Mouse (Mus musculus) embryonic fibroblast, embryonic 13.5 days (primary cell): ENCODE data around the gene Nat8f5. TPM values are rescaled to one million over a fixed set of nuclear protein-coding genes. Genes with fewer than 3 reads are reported as not detected.
"Not testable (repeated sequence)": the region's sequence is repeated elsewhere in the genome, so short reads cannot be mapped to it uniquely, and the experiment has no call there.

Source experiments
- H3K27ac ChIP-seq: 2 replicates; pipeline ENCODE4 v1.5.1; 2012; ENCODE audit warnings: low read length, control low read depth, inconsistent platforms; ENCODE audit not compliant: insufficient read depth
- H3K4me1 ChIP-seq: 2 replicates; pipeline ENCODE4 v1.6.1; 2011; ENCODE audit warnings: low read length; ENCODE audit not compliant: control insufficient read depth, insufficient read depth
- H3K4me3 ChIP-seq: 2 replicates; pipeline ENCODE4 v1.5.1; 2011; ENCODE audit warnings: mild to moderate bottlenecking, control low read depth, low read length; ENCODE audit not compliant: insufficient read depth
- CTCF ChIP-seq: IDR thresholded peaks from 2 replicates; pipeline ENCODE4 v1.5.1; 2011; ENCODE audit warnings: mild to moderate bottlenecking, control low read depth, low read length, moderate library complexity, borderline replicate concordance; ENCODE audit not compliant: insufficient read depth
- POLR2A ChIP-seq: IDR thresholded peaks from 2 replicates; pipeline ENCODE4 v1.6.1; 2011; ENCODE audit warnings: low read depth, mild to moderate bottlenecking, control low read depth, low read length, moderate library complexity
- polyA plus RNA-seq: library from polyadenylated mRNA; stranded (reverse); fragments of >200 nt; gene quantifications from 2 replicates; pipeline ENCODE4 v1.2.4, GENCODE M21; 2011; ENCODE audit warnings: low read depth; ENCODE audit not compliant: missing spikeins, insufficient read length

Gene Nat8f5
- not detected in 2 replicates for polyA plus RNA-seq

- no peaks in the 10 kb centered on the region for H3K4me1 ChIP-seq
- TF ChIP-seq CTCF (no peak), POLR2A (no peak)
- H3K27ac ChIP-seq, result no peak within 1 kb of the TSS
- no peak within 1 kb of the TSS for H3K4me3 ChIP-seq
Measured at GRCm38 (mm10) chr6:85820837-85821236, at the start of gene Nat8f5, which contains the start of gene Nat8f6. Nat8f5 (minus strand) TSS chr6:85820972. Nat8f6 (minus strand) TSS chr6:85820954.

- H3K4me3 ChIP-seq, H3K27ac ChIP-seq, H3K4me1 ChIP-seq: not testable (repeated sequence)
Measured at GRCm38 (mm10) chr6:85869006-85869405, 48.2 kb upstream of the Nat8f5 start, which contains the start of gene Nat8f2. Nat8f2 (minus strand) TSS chr6:85869158.

- Histone ChIP-seq H3K27ac (no peak overlapping the region), H3K4me3 (no peak overlapping the region), H3K4me1 (no peaks in the 10 kb centered on the region)
- TF ChIP-seq CTCF (no peak), POLR2A (no peak)
Measured at GRCm38 (mm10) chr6:85867726-85868690, 47.2 kb upstream of the Nat8f5 start.

- not testable (repeated sequence) for H3K4me1 ChIP-seq, H3K27ac ChIP-seq, H3K4me3 ChIP-seq
Measured at GRCm38 (mm10) chr6:85866995-85867394, 46.2 kb upstream of the Nat8f5 start.

- not testable (repeated sequence) for H3K4me1 ChIP-seq, H3K4me3 ChIP-seq, H3K27ac ChIP-seq
Measured at GRCm38 (mm10) chr6:85866166-85866565, 45.4 kb upstream of the Nat8f5 start.

- H3K4me1 ChIP-seq, H3K4me3 ChIP-seq, H3K27ac ChIP-seq: not testable (repeated sequence)
Measured at GRCm38 (mm10) chr6:85864900-85865639, 44.3 kb upstream of the Nat8f5 start.

GRCm38 (mm10) chr6:85863840-85864239 lies 43.1 kb upstream of the Nat8f5 start:
- H3K4me3 ChIP-seq, result no peak overlapping the region
- TF ChIP-seq CTCF (no peak), POLR2A (no peak)

GRCm38 (mm10) chr6:85863136-85863535 lies 42.4 kb upstream of the Nat8f5 start:
- no peak for TF ChIP-seq POLR2A
- no peak for TF ChIP-seq CTCF
- Histone ChIP-seq H3K4me3 (no peak overlapping the region), H3K27ac (no peak overlapping the region), H3K4me1 (no peaks in the 10 kb centered on the region)

More at GRCm38 (mm10) chr6:85863840-85864239, 43.1 kb upstream of the Nat8f5 start:
- H3K27ac ChIP-seq, result no peak overlapping the region
- H3K4me1 ChIP-seq, result no peaks in the 10 kb centered on the region

- no peak overlapping the region for H3K27ac ChIP-seq
- H3K4me3 ChIP-seq, result no peak overlapping the region
- TF ChIP-seq CTCF (no peak), POLR2A (no peak)
- H3K4me1 ChIP-seq, result no peaks in the 10 kb centered on the region
Measured at GRCm38 (mm10) chr6:85862565-85862964, 41.8 kb upstream of the Nat8f5 start.

GRCm38 (mm10) chr6:85861247-85861646 lies 40.5 kb upstream of the Nat8f5 start:
- TF ChIP-seq POLR2A, result no peak
- no peak for TF ChIP-seq CTCF
- Histone ChIP-seq H3K4me3 (no peak overlapping the region), H3K4me1 (no peaks in the 10 kb centered on the region), H3K27ac (no peak overlapping the region)
